Mouse (Mus musculus): Measurements from ENCODE around the gene Tesmin.

The Tesmin gene

GRCm38 (mm10) chr19:3388629-3389057 is at the start of gene Tesmin:
Gene Tesmin, plus strand, starts transcription at chr19:3388857.
- peak; percentile 65 for DNase-seq (ENCODE audit: low read depth)

GRCm38 (mm10) chr19:3339187-3339586 is 49.5 kb upstream of the Tesmin start:
- DNase-seq (ENCODE audit: low read depth) = no peak

- no peak for DNase-seq (ENCODE audit: low read depth)
Measured at GRCm38 (mm10) chr19:3341021-3341420, 47.6 kb upstream of the Tesmin start.

- DNase-seq (ENCODE audit: low read depth) = no peak
Measured at GRCm38 (mm10) chr19:3343929-3344328, 44.7 kb upstream of the Tesmin start.

GRCm38 (mm10) chr19:3344636-3345544 is 43.8 kb upstream of the Tesmin start:
- no peak for DNase-seq (ENCODE audit: low read depth)

- no peak for DNase-seq (ENCODE audit: low read depth)
Measured at GRCm38 (mm10) chr19:3347784-3348183, 40.9 kb upstream of the Tesmin start.

- DNase-seq (ENCODE audit: low read depth) = no peak
Measured at GRCm38 (mm10) chr19:3353415-3354111, 35.1 kb upstream of the Tesmin start.

- DNase-seq (ENCODE audit: low read depth) = no peak
Measured at GRCm38 (mm10) chr19:3355096-3355495, 33.6 kb upstream of the Tesmin start.

- no peak for DNase-seq (ENCODE audit: low read depth)
Measured at GRCm38 (mm10) chr19:3356516-3356915, 32.1 kb upstream of the Tesmin start.

GRCm38 (mm10) chr19:3357620-3358019 is 31.0 kb upstream of the Tesmin start:
- DNase-seq (ENCODE audit: low read depth) = no peak

- DNase-seq (ENCODE audit: low read depth) = no peak
Measured at GRCm38 (mm10) chr19:3359841-3360588, 28.6 kb upstream of the Tesmin start.

GRCm38 (mm10) chr19:3363510-3363909 is 25.1 kb upstream of the Tesmin start:
- no peak for DNase-seq (ENCODE audit: low read depth)

- no peak for DNase-seq (ENCODE audit: low read depth)
Measured at GRCm38 (mm10) chr19:3365089-3365488, 23.6 kb upstream of the Tesmin start.

- no peak for DNase-seq (ENCODE audit: low read depth)
Measured at GRCm38 (mm10) chr19:3368276-3368675, 20.4 kb upstream of the Tesmin start.

GRCm38 (mm10) chr19:3373380-3373779 is 15.3 kb upstream of the Tesmin start:
- no peak for DNase-seq (ENCODE audit: low read depth)

GRCm38 (mm10) chr19:3374028-3374427 is 14.6 kb upstream of the Tesmin start:
- no peak for DNase-seq (ENCODE audit: low read depth)

GRCm38 (mm10) chr19:3375945-3376495 is 12.6 kb upstream of the Tesmin start:
- DNase-seq (ENCODE audit: low read depth) = no peak

GRCm38 (mm10) chr19:3376966-3377715 is 11.5 kb upstream of the Tesmin start:
- DNase-seq (ENCODE audit: low read depth) = no peak

- DNase-seq (ENCODE audit: low read depth) = no peak
Measured at GRCm38 (mm10) chr19:3378614-3379013, 10.0 kb upstream of the Tesmin start.

GRCm38 (mm10) chr19:3388061-3388460 is 596 bp upstream of the Tesmin start:
- DNase-seq (ENCODE audit: low read depth) = no peak

- peak; percentile 75 for DNase-seq (ENCODE audit: low read depth)
Measured at GRCm38 (mm10) chr19:3389089-3389488, 432 bp downstream of the Tesmin start.

Data from c-Kit-positive CD71-positive TER-119-negative erythroid progenitor cells, embryonic 14.5 days (primary cell).